Mouse (Mus musculus) cerebellum, postnatal 10 days (tissue): ENCODE data around the gene Arhgef28.
A peak's percentile ranks its signal among the peaks of the same experiment; 100 is the strongest.
"Not testable (repeated sequence)": the region's sequence is repeated elsewhere in the genome, so short reads cannot be mapped to it uniquely, and the experiment has no call there.

Experiments used
- DNase-seq, 2 experiments: peaks; one replicate each; pipeline ENCODE4 v3.0.0; 2021; ENCODE audit warnings: mixed read lengths in 2 of 2

Arhgef28 gene

DNA sequence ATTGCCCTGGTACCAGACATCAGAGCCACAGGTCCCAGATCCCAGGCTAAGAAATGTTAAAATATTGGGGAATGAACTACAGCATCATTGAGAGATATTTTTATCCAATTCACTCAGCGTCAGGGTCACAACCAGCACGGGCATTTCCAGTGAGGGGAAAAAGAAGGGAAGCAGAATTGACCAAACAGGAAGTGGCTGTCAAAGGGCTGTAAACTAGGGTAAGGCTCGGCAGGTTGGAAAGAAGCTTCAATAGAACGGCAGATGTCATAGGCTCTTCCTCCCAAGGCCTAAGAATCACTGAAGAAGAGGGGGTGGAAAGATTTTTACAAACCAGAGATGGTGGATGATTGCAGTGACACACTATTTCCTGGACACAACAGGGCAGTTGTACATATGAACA lies 143.4 kb downstream of the Arhgef28 start:
- DNase-seq, result no peak

DNA sequence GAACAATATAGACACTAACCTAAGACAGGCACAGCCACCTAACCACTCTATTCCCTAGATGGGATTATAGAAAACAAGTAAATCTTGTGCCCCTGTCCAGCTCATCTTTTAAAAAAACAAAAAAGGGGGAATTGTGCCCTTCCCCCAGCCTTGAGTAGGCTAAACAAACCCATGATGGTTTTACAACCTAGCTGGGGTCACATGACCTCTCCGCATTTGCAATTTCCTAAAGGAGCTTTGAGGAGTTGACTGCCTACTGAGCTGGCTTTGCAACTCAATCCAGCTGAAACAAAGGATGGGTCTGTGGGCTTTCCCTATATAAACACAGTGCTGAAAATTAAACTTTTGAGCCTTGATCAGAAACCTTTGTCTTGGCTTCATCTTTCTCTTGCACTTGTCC lies 146.1 kb downstream of the Arhgef28 start:
- not testable (repeated sequence) for DNase-seq

DNA sequence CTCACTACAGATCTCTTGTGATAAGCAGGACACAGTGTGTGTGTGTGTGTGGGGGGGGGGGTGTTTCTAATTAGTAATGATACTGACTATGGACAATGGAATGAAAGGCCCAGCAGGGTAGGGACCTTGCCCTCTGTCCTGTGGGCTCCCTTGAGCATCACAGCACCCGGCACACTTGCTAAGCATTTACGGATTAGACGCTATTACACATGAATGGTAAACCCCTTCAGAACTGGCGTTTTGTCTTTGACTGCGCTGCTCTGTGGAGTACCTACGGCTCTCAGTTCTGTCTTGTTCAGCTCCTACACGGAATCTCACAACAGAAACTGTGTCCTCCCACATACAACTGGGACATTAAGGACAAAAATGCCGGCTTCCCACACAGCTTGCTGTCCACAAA lies 151.0 kb downstream of the Arhgef28 start:
- no peak for DNase-seq

DNA sequence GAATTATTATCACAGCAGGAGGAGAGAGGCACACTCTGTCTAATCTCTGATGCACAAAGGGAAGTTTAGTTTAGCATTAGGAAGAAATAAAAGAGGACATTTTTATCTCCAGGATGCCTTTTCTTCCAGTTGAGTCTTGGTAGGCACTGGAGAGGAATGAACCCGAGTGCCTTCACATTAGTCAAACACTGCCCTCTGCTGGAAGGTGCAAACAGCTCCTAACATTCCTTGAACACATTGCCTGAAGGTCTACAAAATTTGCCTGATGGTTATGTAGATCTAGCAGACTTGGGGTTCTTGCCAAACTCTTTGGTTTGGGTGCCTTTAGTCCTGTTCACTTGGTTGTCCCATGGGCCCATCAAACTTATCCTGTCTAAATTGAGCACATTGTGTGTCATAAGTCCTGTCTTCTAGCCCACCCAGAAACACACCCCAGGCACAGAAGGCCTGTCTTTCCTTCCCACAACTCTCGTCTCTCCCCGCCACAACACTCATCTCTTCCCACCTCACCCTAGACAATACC lies 165.6 kb downstream of the Arhgef28 start:
- DNase-seq, result peak; percentile 29 to 34

DNA sequence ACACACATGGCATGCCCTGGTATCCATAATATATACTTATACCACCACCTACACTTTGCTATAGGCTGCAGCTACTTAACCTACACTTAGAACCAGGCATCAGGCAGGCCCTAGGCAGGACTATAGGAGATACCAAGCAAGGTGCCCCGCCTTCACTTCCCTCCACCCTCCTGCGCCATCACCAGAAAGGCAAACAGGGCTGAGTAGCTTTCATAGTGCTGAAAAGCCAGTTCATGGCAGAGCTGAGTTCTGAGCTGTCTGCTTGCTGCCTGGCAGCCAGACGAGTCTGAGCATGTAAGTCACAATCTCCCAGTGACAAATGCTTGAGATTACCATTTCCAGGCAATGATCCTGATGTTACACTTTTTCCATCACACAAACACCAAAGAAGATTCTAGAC lies 167.5 kb downstream of the Arhgef28 start:
- no peak for DNase-seq

DNA sequence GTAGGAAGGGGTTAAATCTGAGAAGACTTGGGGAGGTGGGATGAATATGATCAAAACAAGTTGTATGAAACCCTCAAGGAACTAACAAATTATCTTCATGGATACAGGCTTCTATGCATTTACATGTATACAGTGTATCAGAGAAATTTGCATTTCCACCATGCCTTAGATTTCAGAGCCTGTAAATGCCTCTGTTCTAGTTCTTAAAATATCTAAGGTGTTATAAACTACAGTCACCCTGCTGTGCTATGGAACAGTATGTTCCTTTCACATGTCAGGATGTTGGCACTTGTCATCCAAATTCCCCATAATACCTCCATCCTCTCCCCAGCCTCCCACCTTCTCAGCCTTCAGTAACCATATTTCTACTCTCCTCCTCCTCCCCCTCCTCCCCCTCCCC lies 168.5 kb downstream of the Arhgef28 start:
- DNase-seq, result no peak

DNA sequence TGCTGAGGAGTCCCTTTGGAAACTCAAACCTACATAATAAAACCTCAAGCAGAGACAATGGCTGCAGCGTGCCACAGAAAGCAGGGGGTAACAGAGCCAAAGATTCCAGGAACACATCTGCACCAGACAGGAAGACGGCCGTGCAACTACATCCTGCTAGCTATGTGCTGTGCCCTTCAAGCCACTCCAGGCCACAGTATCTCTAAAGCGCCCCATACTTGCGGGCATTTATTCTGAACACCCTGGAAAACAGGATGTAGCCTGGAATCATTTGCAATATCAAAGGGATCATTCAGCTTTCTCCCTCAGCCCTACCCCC lies 174.6 kb downstream of the Arhgef28 start:
- no peak for DNase-seq

DNA sequence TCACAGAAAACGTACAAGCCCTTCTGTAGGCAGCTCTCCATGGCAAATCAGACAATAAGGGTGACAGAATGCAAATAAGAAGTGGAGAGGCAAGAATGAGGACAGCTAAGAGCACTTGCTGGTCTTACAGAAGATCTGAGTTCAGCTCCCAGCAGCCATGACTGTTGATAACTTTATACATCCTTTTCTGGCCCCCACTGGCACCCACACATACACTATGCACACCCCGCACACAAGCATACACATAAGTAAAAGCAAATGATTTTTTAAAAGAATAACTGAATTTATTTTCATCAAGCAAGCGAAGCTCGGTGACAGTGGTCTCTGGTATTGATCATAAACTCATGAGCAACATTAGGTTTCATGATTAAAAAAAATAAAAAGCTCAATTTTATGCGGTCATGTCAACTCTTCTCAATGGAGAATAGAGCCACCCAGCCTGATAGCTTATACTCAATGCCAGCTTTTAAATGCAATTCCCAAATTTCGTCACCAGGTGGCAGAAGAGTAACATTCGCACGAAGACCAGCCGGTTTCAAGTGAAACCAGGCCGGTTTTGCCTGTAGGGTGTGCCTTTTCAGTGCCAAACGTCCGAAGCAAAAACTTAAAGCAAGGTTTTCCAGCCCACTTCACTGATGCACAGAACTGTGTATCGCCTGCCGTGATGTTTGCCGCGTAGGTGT lies 175.1 kb downstream of the Arhgef28 start:
- DNase-seq, result peak; percentile 90 to 93

DNA sequence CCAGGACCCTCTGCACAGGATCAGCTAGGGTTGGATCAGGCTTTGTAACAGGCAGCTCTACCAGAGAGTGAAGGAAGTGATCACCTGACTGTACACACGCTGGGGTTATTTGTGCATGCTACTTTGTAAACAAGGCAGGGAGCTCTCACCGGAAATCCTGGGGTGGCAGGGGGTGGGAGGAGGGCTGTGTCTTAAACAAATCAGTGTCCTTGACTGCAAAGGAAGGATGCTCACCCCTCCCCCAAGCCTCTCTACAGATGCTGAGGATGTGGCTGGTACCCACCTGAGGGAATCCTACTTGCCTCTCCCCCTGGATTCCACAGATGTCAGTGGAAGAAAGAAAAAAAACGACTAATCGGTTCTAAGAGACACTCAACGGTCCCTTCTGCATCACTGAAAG lies 176.2 kb downstream of the Arhgef28 start:
- DNase-seq, result no peak

DNA sequence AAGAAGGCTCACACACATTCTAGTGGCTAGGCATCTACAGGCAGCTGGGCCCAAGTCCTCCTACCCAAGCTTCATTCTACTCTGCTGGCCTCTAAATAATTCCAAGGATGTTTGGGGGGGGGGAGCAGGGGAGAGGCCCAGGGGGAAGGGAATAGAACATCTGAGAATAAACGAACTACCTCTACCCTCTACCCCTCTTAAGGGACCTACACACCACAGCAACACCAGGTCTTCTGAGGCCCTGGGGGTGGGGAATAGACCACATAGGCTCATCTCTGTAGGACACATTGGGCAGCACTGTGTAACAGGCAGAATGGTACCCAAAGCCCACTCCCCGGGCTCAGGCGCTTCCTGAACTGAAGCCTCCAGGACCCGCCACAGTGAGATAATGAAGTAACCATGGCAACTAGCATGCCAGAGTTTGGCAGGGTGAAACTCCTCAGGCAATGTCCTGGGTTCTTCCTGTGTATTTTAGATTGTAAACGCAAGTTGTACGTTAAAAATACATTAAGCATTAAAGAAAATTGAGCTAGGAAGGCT lies 177.5 kb downstream of the Arhgef28 start:
- DNase-seq, result peak; percentile 20 to 23

DNA sequence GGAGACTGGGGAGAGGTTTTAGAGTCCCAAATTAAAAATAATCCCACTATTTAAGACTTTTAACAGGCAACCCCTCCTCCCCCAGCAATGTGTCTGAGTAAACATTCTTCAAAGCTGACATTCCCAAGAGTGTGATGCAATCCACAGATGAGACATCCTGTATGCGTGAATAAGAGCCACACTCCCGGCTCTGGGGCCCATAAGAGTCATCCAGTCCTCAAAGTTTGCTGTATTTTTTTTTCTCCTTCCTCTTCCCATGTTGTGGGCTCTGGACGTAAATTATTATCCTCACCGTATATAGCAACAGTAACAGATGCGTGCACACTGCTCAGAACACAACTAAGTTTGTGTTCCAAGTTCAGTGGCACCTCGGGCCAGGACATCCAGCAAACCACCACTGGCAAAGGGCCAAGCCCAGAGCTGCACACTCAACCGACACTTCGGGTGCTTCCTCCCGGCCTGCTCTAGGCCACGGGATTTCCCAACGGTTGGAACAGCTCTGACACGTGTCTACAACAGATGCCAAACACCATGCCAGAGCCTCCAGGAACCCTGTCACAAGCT lies 178.5 kb downstream of the Arhgef28 start:
- peak; percentile 44 to 65 for DNase-seq

DNA sequence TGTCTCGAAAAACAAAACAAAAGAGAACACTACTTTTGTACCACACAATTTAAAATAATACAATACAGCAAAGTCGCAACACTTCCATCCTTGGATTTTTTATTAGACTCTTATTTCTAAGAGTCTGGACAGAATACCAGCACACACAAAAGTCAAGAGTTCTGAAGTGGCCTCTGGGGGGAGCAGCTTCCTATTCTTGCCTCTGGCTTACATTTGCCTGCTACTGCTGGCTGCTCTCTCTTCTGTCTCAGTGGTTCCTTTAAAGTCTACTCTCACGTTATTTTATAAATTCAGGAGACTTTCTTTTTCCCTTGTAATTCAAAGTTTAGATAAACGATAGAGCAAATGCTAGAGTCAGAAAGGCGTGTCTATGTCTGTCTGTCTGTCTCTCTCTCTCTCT lies 179.1 kb downstream of the Arhgef28 start:
- DNase-seq, result no peak

DNA sequence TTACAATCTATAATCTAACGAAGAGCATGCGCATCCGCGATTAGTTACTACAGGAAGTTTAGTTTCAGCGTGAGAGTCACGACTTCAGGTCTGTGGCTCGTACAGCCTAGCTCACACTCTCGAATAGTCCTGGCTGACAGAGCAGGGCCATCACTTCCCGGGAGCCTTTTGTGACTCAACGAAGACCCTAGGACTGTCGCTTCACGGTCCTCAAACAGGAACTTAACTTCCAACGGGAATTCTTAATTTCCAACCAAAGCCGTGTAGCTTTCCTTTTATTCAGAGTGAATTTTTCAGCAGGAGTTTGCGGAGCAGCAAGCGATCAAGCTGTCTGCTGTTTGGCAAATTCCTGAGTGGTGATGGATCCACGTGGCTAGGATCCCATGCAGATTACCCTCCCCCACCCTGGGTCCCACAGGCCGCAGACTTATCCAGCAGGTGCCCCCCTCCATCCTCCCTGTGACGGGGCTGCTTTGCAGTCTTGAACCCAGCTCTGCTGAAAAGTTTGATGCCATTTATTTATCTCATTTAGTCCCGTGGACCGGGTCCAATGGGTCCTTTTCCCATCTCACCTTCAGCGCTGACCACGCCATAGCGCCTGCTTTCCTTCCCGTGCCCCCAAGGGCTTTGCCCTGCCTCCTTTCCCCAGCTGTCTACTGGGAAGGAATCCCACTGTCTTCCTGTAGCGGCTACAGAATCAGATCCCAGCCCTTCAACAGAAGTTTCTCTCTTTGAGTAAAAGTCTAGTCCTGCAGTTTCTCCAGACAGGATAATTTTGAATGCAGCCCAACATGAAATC lies 180.3 kb downstream of the Arhgef28 start:
- DNase-seq, result peak; percentile 22 to 23

DNA sequence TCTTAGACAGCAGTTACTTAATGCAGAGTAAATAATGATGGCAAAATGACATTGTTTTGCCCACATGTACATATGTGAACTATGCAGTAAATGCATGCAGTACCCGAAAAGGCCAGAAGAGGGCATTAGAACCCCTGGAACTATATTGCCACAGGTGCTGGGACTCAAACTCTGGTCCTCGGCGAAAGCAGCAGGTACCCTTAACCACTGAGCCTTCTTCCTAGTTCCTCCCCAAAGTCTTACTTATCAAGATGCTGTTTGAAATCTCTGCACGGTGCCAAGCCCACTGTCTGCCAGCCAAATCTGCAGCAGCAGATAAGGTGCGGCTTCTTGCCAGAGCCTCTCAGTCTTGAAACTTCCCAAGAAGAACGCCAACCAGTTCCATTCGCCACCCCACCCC lies 181.1 kb downstream of the Arhgef28 start:
- peak; percentile 35 to 49 for DNase-seq

DNA sequence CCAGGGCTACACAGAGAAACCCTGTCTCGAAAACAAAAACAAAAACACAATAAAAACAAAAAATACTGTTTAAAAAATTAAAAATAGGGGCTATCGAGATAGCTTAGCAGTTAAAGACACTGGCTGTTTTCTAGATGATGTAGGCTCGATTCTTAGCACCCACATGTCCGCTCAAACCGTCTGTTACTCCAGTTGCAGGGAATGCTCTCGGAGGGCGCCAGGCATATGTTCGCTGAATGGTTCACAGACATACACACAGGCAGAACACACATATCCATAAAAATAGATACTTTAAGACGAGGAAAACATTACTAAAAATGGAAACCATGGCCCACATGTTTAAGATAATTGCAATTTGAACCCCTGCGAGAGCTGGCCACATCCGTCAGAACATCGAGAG lies 181.6 kb downstream of the Arhgef28 start:
- DNase-seq, result no peak

DNA sequence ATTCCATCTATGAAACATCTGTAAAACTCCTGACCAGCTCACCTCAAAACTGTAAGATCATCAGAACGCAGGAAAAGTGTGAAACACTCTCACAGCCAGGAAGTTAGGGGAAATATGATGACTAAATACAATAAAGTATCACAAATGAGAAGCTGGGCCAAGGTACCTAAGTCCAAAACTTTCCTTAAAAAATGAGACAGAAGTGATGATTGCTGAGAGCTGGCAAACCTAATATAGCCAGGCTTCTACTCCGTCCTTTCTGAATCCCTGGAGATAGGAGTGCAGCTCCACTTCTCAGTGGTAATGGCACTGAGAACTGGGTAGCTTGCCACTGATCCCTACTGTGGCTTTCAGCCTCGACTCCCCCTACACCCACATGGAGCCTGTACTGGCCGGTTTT lies 184.3 kb downstream of the Arhgef28 start:
- no peak for DNase-seq

DNA sequence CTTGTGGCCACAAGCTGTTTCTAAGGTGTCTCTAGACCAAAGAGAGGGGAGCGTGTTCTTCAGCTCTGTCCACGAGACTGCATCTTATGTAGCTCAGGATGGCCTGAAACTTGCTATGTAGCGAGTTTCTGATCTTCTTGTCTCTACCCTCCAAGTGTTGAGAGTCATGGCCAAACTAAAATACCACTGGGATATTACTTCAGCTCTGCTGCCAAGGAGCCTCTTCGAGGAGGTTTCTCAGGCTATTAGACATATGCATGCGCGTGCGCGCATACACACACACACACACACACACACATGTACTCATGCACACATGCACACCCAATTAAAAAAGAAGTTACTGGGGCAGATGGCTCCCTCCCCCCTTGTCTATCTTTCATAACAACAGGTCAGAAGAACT lies 187.4 kb downstream of the Arhgef28 start:
- not testable (repeated sequence) for DNase-seq

DNA sequence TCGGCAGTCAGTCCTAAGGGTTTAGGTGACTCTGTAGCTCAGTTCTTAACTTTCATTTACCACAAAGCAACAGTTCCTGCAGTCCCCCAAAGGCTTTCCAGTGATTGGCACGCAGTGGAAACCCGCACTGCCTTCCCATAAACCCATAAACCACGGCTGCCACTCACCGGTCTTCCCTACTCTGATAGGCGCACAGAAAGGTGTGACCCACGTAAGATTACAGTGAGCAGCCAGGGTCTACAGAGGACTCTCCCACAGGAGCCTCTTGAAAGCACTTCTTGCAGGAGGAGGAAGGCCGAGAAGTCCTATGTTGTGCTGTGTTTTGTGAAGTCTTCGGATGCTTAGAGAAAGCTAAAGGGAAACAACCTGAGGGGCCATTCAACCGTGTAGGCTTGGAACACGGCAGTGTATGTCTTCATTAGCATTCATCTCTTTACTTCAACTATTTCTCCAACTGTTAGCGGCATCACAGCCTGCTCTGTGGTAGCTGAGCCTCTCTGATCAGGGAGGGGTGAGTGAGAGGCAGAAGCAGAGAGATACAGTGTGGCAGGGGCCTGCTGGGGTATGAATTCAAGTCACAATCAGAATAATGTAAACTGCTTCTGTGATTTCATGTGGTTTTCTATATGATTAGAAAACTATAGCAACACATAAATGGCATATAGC lies 189.2 kb downstream of the Arhgef28 start:
- DNase-seq, result peak; percentile 49 to 51

DNA sequence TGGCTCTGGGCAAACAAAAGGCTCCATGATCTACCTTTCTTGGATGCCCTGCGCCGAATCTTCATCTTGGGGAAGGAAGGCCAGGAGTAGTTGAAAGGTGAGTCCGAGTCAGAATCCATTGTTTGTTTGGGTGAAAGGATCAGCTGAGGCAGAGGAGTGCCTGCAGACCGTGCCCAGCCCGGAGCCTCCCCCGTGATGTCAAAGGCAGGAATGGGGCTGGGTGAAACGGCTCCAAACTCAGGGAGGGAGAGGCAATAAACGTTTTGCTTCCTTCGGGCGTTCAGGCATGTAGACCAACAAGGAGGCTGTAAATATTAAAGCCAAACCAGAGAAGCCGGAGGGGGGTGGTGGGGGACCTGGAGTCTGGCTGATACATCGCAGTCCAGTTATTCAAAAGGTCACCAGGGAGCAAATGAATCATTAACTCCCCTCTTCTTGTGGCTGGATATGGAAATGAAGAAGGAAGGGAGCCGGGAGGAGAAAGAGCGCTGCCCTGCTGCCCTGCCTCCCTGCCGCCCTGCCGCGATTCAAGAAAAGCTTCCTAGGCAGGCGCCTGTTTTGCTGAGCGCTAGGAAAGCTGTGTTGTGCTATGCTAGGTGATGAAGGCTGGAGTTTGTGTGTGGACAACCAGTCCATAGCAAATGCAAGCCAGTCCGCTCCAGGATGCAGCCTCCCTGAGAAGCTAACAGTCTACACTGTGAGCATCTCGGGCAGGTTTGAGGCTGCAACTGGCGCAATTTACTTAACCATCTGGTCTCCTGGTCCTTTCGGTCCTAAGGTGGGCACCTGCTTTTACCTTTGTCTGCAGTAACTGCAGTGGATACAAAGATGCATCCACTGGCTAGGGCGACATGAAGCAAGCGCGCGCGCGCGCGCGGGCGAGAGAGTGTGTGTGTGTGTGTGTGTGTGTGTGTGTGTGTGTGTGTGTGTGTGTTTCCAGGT lies 190.0 kb downstream of the Arhgef28 start:
- DNase-seq, result peak; percentile 24 to 28

DNA sequence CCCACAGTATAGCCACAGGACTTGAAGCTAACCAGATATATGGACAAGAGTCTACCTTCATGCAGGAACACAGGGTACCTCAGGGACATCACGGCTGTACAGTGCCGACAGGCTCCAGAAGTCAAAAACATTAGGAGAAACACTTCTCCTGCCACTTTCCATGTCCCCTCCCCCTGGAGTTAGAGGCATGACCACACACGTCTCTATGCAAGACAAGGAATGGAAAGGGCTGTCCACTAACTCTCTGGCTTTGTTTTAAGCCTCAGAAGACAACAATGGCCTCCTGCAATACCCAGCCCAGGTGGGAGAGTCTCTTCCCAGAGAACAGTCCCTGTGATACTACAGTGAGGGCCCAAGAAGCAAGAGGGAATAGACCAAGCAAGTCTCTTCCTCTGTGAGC lies 191.3 kb downstream of the Arhgef28 start:
- DNase-seq, result no peak

DNA sequence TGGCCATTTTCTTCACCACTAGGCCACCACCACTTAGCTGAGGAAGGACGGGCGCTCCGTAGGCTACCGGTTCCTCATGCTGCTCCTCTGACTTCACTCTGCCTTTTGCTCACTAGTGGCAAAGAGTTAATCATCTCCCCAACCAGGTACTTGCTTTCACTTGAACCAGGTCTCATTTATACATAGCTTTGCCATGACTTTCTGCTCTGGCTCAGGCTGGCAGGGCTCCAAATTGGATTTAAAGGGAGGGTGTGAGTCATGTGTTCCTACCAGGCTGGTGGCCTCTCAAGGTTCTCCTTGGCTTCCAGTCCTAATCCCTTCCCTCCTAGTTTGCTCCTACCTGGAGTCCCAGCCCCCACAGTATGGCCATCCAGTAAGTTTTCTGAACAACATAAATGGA lies 192.5 kb downstream of the Arhgef28 start:
- peak in 1 of 2 experiments; percentile 13 for DNase-seq

DNA sequence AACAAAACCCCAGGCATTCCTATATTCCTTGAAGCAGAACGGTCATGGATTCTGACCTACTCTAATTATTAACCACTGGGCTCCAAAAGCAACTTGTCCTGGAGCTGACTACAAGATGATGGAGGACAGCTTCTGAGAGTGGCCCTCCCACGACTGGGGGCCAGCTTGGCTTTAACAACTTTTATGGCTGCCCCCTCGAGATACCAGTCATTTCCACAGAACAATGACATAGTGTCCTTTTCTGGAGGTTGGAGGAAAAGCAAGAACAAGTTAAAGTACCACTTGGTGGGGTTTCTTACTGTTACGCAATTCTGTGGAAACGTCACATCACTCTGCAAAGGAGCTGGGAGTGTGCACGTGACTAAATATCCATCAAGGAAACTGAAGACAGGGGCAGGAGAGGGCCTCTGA lies 194.3 kb downstream of the Arhgef28 start:
- DNase-seq, result no peak
